Mouse (Mus musculus): ENCODE measurements around the gene Btnl10. TPM values are rescaled to one million over a fixed set of nuclear protein-coding genes. Genes with fewer than 3 reads are reported as not detected.
"Not testable (repeated sequence)": the region's sequence is repeated elsewhere in the genome, so short reads cannot be mapped to it uniquely, and the experiment has no call there.

The Btnl10 gene
- polyA plus RNA-seq, 1 experiment: not detected

- TF ChIP-seq CTCF (IDR thresholded peaks at IDR 0.05; ENCODE audit: low read depth, low read length) (no peak), POLR2A (IDR thresholded peaks at IDR 0.05; ENCODE audit: insufficient read depth, low read length) (peak; percentile 87)
- H3K36me3 ChIP-seq (ENCODE audit: control insufficient read depth, insufficient read depth, low read length, poor library complexity, severe bottlenecking): no peaks in the 10 kb centered on the region
- H3K9ac ChIP-seq (ENCODE audit: low read depth, poor library complexity, severe bottlenecking): peak within 1 kb of the TSS; percentile 73
- H3K27me3 ChIP-seq (ENCODE audit: control insufficient read depth, insufficient read depth, low read length, poor library complexity, severe bottlenecking): no peaks in the 10 kb centered on the region; the same call in none of the 2 replicates
- no peaks in the 10 kb centered on the region for H3K4me1 ChIP-seq (ENCODE audit: control insufficient read depth, insufficient read depth, low read length)
- H3K4me3 ChIP-seq (ENCODE audit: low read depth, low read length): peak within 1 kb of the TSS; percentile 66
- no peaks in the 10 kb centered on the region for H3K9me3 ChIP-seq (replicated peaks; ENCODE audit: control insufficient read depth, insufficient read depth, low read length, poor library complexity, severe bottlenecking)
- H3K27ac ChIP-seq (ENCODE audit: insufficient read depth, low read length): peak within 1 kb of the TSS; percentile 48
Measured at GRCm38 (mm10) chr11:58948542-58949479, 31.1 kb downstream of the Btnl10 start, which contains the start of gene Hist3h2ba. Gene Hist3h2ba, plus strand, starts transcription at chr11:58948920.

- no peaks in the 10 kb centered on the region for H3K36me3 ChIP-seq (ENCODE audit: control insufficient read depth, insufficient read depth, low read length, poor library complexity, severe bottlenecking)
- H3K9me3 ChIP-seq (replicated peaks; ENCODE audit: control insufficient read depth, insufficient read depth, low read length, poor library complexity, severe bottlenecking): no peaks in the 10 kb centered on the region
- TF ChIP-seq CTCF (IDR thresholded peaks at IDR 0.05; ENCODE audit: low read depth, low read length) (no peak), EP300 (IDR thresholded peaks at IDR 0.05; ENCODE audit: insufficient read depth, low read depth, low read length) (no peak), POLR2A (IDR thresholded peaks at IDR 0.05; ENCODE audit: insufficient read depth, low read length) (no peak)
- no peaks in the 10 kb centered on the region for H3K4me1 ChIP-seq (ENCODE audit: control insufficient read depth, insufficient read depth, low read length)
- 0 out of 2 replicates have a peak overlapping the region, but pooled peaks have one; percentile 48 for H3K27ac ChIP-seq (ENCODE audit: insufficient read depth, low read length)
- no peaks in the 10 kb centered on the region; the same call in none of the 2 replicates for H3K27me3 ChIP-seq (ENCODE audit: control insufficient read depth, insufficient read depth, low read length, poor library complexity, severe bottlenecking)
- H3K4me3 ChIP-seq (ENCODE audit: low read depth, low read length): peak overlapping the region; percentile 66
- peak overlapping the region; percentile 73 for H3K9ac ChIP-seq (ENCODE audit: low read depth, poor library complexity, severe bottlenecking)
Measured at GRCm38 (mm10) chr11:58949480-58950431, 32.0 kb downstream of the Btnl10 start.

DNA sequence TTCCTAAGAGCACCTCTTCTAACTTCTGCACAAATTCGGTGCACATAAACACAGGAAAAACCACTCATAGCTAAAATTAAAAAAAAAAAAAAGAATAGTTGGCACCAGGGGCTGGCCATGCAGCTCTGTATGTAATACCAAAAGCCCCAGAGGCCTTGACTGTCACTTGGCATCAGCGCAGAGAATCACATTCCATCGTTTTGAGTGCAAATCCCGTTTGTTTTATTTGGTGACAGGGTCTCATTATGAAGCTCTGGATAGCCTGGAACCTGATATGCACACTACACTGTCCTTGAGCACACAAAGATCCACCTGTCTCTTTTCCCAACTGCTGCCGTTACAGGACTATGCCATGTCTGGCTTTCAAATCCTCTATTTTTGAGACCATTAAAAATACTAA, 33.5 kb downstream of the Btnl10 start:
- TF ChIP-seq EP300 (IDR thresholded peaks at IDR 0.05; ENCODE audit: insufficient read depth, low read depth, low read length) (no peak), POLR2A (IDR thresholded peaks at IDR 0.05; ENCODE audit: insufficient read depth, low read length) (no peak), CTCF (IDR thresholded peaks at IDR 0.05; ENCODE audit: low read depth, low read length) (no peak)
- no peaks in the 10 kb centered on the region for H3K9me3 ChIP-seq (replicated peaks; ENCODE audit: control insufficient read depth, insufficient read depth, low read length, poor library complexity, severe bottlenecking)
- H3K27me3 ChIP-seq (ENCODE audit: control insufficient read depth, insufficient read depth, low read length, poor library complexity, severe bottlenecking): no peaks in the 10 kb centered on the region; the same call in none of the 2 replicates
- no peak overlapping the region for H3K27ac ChIP-seq (ENCODE audit: insufficient read depth, low read length)
- no peaks in the 10 kb centered on the region for H3K4me1 ChIP-seq (ENCODE audit: control insufficient read depth, insufficient read depth, low read length)
- no peak overlapping the region for H3K9ac ChIP-seq (ENCODE audit: low read depth, poor library complexity, severe bottlenecking)
- H3K36me3 ChIP-seq (ENCODE audit: control insufficient read depth, insufficient read depth, low read length, poor library complexity, severe bottlenecking): no peaks in the 10 kb centered on the region
- no peak overlapping the region for H3K4me3 ChIP-seq (ENCODE audit: low read depth, low read length)

- 0 out of 2 replicates have a peak overlapping the region, but pooled peaks have one; percentile 23 for H3K27ac ChIP-seq (ENCODE audit: insufficient read depth, low read length)
- H3K4me3 ChIP-seq (ENCODE audit: low read depth, low read length): peak overlapping the region; percentile 67
- H3K9ac ChIP-seq (ENCODE audit: low read depth, poor library complexity, severe bottlenecking): peak overlapping the region; percentile 42
- H3K27me3 ChIP-seq (ENCODE audit: control insufficient read depth, insufficient read depth, low read length, poor library complexity, severe bottlenecking): no peaks in the 10 kb centered on the region
- H3K4me1 ChIP-seq (ENCODE audit: control insufficient read depth, insufficient read depth, low read length): no peaks in the 10 kb centered on the region
- H3K9me3 ChIP-seq (replicated peaks; ENCODE audit: control insufficient read depth, insufficient read depth, low read length, poor library complexity, severe bottlenecking): no peaks in the 10 kb centered on the region
- TF ChIP-seq CTCF (IDR thresholded peaks at IDR 0.05; ENCODE audit: low read depth, low read length) (no peak), POLR2A (IDR thresholded peaks at IDR 0.05; ENCODE audit: insufficient read depth, low read length) (no peak), EP300 (IDR thresholded peaks at IDR 0.05; ENCODE audit: insufficient read depth, low read depth, low read length) (no peak)
- no peaks in the 10 kb centered on the region for H3K36me3 ChIP-seq (ENCODE audit: control insufficient read depth, insufficient read depth, low read length, poor library complexity, severe bottlenecking)
Measured at GRCm38 (mm10) chr11:58953351-58954169, 35.9 kb downstream of the Btnl10 start.

GRCm38 (mm10) chr11:58954170-58954419, 36.4 kb downstream of the Btnl10 start:
- H3K4me1 ChIP-seq (ENCODE audit: control insufficient read depth, insufficient read depth, low read length); H3K36me3 ChIP-seq (ENCODE audit: control insufficient read depth, insufficient read depth, low read length, poor library complexity, severe bottlenecking): not testable (repeated sequence)

More at GRCm38 (mm10) chr11:58954170-58954419, 36.4 kb downstream of the Btnl10 start:
- peak overlapping the region; percentile 67 for H3K4me3 ChIP-seq (ENCODE audit: low read depth, low read length)
- H3K27ac ChIP-seq (ENCODE audit: insufficient read depth, low read length): 0 out of 2 replicates have a peak overlapping the region, but pooled peaks have one; percentile 23
- H3K9ac ChIP-seq (ENCODE audit: low read depth, poor library complexity, severe bottlenecking): peak overlapping the region; percentile 42
- H3K9me3 ChIP-seq (replicated peaks; ENCODE audit: control insufficient read depth, insufficient read depth, low read length, poor library complexity, severe bottlenecking); H3K27me3 ChIP-seq (ENCODE audit: control insufficient read depth, insufficient read depth, low read length, poor library complexity, severe bottlenecking): not testable (repeated sequence)
